Mouse (Mus musculus) C2C12 (cell line): ENCODE data around the gene Ankrd13b. TPM values are rescaled to one million over a fixed set of nuclear protein-coding genes. Genes with fewer than 3 reads are reported as not detected.

Source experiments
- H3K27me3 ChIP-seq: one replicate; pipeline ENCODE4 v1.6.1; 2011; ENCODE audit not compliant: control insufficient read depth, insufficient read depth, insufficient read length
- H3K36me3 ChIP-seq: one replicate; pipeline ENCODE4 v1.6.1; 2011; ENCODE audit not compliant: control insufficient read depth, insufficient read depth
- H3K4me3 ChIP-seq: one replicate; pipeline ENCODE4 v1.5.1; 2011; ENCODE audit warnings: mild to moderate bottlenecking, control low read depth; ENCODE audit not compliant: poor library complexity, insufficient read depth, severe bottlenecking
- H3K79me2 ChIP-seq: one replicate; pipeline ENCODE4 v1.6.1; 2011; ENCODE audit not compliant: control insufficient read depth, insufficient read depth
- H3K79me3 ChIP-seq: one replicate; pipeline ENCODE4 v1.6.1; 2011; ENCODE audit warnings: low read depth, control low read depth
- H3ac ChIP-seq: one replicate; pipeline ENCODE3; 2011; ENCODE audit warnings: low read depth; ENCODE audit not compliant: control insufficient read depth, insufficient read length
- CEBPB ChIP-seq: IDR thresholded peaks from one replicate; pipeline ENCODE4 v1.6.1; 2011; ENCODE audit warnings: low read depth, mild to moderate bottlenecking, control low read depth, moderate library complexity
- CTCF ChIP-seq: IDR thresholded peaks from one replicate; pipeline ENCODE4 v1.5.1; 2011; ENCODE audit not compliant: control insufficient read depth, insufficient read depth, insufficient read length
- FOSL1 ChIP-seq: IDR thresholded peaks from one replicate; pipeline ENCODE4 v1.8.0; 2011; ENCODE audit warnings: mild to moderate bottlenecking, low read length; ENCODE audit not compliant: poor library complexity, insufficient read depth, severe bottlenecking
- MAX ChIP-seq: IDR thresholded peaks from one replicate; pipeline ENCODE4 v1.6.1; 2011; ENCODE audit warnings: mild to moderate bottlenecking, control low read depth
- MYOD1 ChIP-seq: IDR thresholded peaks from one replicate; pipeline ENCODE4 v1.6.1; 2011; ENCODE audit warnings: low read depth; ENCODE audit not compliant: control insufficient read depth, insufficient read length
- MYOG ChIP-seq: IDR thresholded peaks from one replicate; pipeline ENCODE4 v1.6.1; 2011; ENCODE audit not compliant: control insufficient read depth, insufficient read length; ENCODE audit errors: extremely low read depth
- USF1 ChIP-seq: IDR thresholded peaks from one replicate; pipeline ENCODE4 v1.6.1; 2011; ENCODE audit warnings: low read depth, mild to moderate bottlenecking, control low read depth, moderate library complexity
- polyA plus RNA-seq: library from polyadenylated mRNA; unstranded; fragments of >200 nt; fragmentation: generic; extraction: Trizol; gene quantifications from one replicate; pipeline ENCODE4 v1.2.1, GENCODE M21; 2012; ENCODE audit warnings: missing spikeins

Ankrd13b gene
- polyA plus RNA-seq, 1 experiment: 64.3 TPM

- Histone ChIP-seq H3ac (peak overlapping the region; percentile 58), H3K4me3 (peak overlapping the region; percentile 69), H3K27me3 (no peaks in the 10 kb centered on the region), H3K79me2 (peaks cover 71% of the 10 kb centered on the region), H3K79me3 (peaks cover 53% of the 10 kb centered on the region), H3K36me3 (peaks cover 16% of the 10 kb centered on the region)
- TF ChIP-seq MYOD1 (peak; percentile 43), CEBPB (no peak)
These were observed 4.8 kb upstream of the Ankrd13b start for GRCm38 (mm10) chr11:77494344-77494676.

- H3K79me2 ChIP-seq: peaks cover 71% of the 10 kb centered on the region
- H3ac ChIP-seq: peak within 1 kb of the TSS; percentile 83
- no peaks in the 10 kb centered on the region for H3K27me3 ChIP-seq
- peak within 1 kb of the TSS; percentile 69 for H3K4me3 ChIP-seq
- peaks cover 54% of the 10 kb centered on the region for H3K79me3 ChIP-seq
- H3K36me3 ChIP-seq: peaks cover 13% of the 10 kb centered on the region
- TF ChIP-seq MYOD1 (no peak), FOSL1 (no peak), MYOG (no peak), CTCF (peak; percentile 36), MAX (no peak)
These were observed 4.2 kb upstream of the Ankrd13b start, which contains the start of gene Git1 for GRCm38 (mm10) chr11:77493512-77494343. Gene Git1 (plus strand): TSS chr11:77493562.

GRCm38 (mm10) chr11:77492911-77493332 is 3.4 kb upstream of the Ankrd13b start:
- Histone ChIP-seq H3K4me3 (peak overlapping the region; percentile 69), H3K27me3 (no peaks in the 10 kb centered on the region), H3K79me3 (peaks cover 55% of the 10 kb centered on the region), H3K36me3 (peaks cover 7% of the 10 kb centered on the region), H3ac (peak overlapping the region; percentile 83), H3K79me2 (peaks cover 71% of the 10 kb centered on the region)
- TF ChIP-seq MYOG (no peak), USF1 (no peak), CEBPB (no peak), MYOD1 (no peak), MAX (no peak), CTCF (no peak), FOSL1 (no peak)

- Histone ChIP-seq H3K36me3 (peaks cover 7% of the 10 kb centered on the region), H3K27me3 (no peaks in the 10 kb centered on the region), H3ac (peak overlapping the region; percentile 83), H3K79me3 (peaks cover 56% of the 10 kb centered on the region), H3K4me3 (peak overlapping the region; percentile 69), H3K79me2 (peaks cover 71% of the 10 kb centered on the region)
- TF ChIP-seq MYOD1: no peak
- no peak for TF ChIP-seq CEBPB
- TF ChIP-seq MYOG: no peak
- TF ChIP-seq USF1: no peak
- no peak for TF ChIP-seq MAX
- no peak for TF ChIP-seq CTCF
- TF ChIP-seq FOSL1: no peak
These were observed 2.9 kb upstream of the Ankrd13b start for GRCm38 (mm10) chr11:77492311-77492871.

GRCm38 (mm10) chr11:77491502-77492291 is 2.2 kb upstream of the Ankrd13b start:
- no peaks in the 10 kb centered on the region for H3K27me3 ChIP-seq
- H3ac ChIP-seq: peak overlapping the region; percentile 51
- TF ChIP-seq MAX: peak; percentile 97
- TF ChIP-seq CEBPB: no peak
- no peak for TF ChIP-seq MYOG
- peak; percentile 41 for TF ChIP-seq USF1
- TF ChIP-seq CTCF: no peak
- peak; percentile 19 for TF ChIP-seq MYOD1
- no peak for TF ChIP-seq FOSL1
- H3K79me2 ChIP-seq: peaks cover 71% of the 10 kb centered on the region
- peaks cover 7% of the 10 kb centered on the region for H3K36me3 ChIP-seq
- H3K4me3 ChIP-seq: peak overlapping the region; percentile 69
- H3K79me3 ChIP-seq: peaks cover 57% of the 10 kb centered on the region
